Mouse (Mus musculus): ENCODE results near the gene Mical3.

DNA sequence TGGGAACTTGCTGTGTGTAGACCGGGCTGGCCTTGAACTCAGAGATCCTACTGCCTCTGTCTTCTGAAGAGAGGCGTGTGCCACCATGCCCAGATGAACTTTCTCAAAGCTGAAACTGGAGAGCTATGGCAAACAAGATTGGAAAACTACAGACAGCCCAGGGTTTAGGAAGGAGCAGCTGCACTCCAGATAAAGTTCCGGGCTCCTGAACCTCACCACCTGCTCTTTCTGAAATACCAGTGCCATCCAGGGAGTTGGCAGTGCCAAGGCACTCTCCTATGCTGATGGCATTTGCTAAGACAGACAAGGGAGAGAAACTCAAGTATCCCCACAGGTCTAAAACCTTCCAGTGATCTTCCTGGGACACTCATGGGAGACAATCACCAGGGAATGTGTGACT, 166.6 kb downstream of the Mical3 start:
- no peak for TF ChIP-seq GATA1 (IDR thresholded peaks at IDR 0.05; ENCODE audit: borderline replicate concordance, low read length)
- no peak for TF ChIP-seq FLI1 (IDR thresholded peaks at IDR 0.05; ENCODE audit: low read length)
